Mouse (Mus musculus) cerebellum, adult 2 months (tissue): Measurements from ENCODE around the gene Eya3.
"Not testable (repeated sequence)": the region's sequence is repeated elsewhere in the genome, so short reads cannot be mapped to it uniquely, and the experiment has no call there.

Source experiments
- CTCF ChIP-seq: fragments of 200-500 bp; IDR thresholded peaks from 2 replicates; pipeline ENCODE4 v1.5.1; 2011; ENCODE audit warnings: low read depth, mild to moderate bottlenecking, control low read depth, low read length, moderate library complexity, borderline replicate concordance; ENCODE audit not compliant: insufficient read depth
- POLR2A ChIP-seq: fragments of 200-500 bp; IDR thresholded peaks from 2 replicates; pipeline ENCODE4 v1.6.1; 2011; ENCODE audit warnings: low read length, control low read depth, borderline replicate concordance; ENCODE audit not compliant: insufficient read depth

GRCm38 (mm10) chr4:132763125-132763524 lies 124.3 kb downstream of the Eya3 start:
- not testable (repeated sequence) for TF ChIP-seq CTCF, POLR2A
